Mouse (Mus musculus): ENCODE results near the gene Klhl5.
A peak's percentile ranks its signal among the peaks of the same experiment; 100 is the strongest.

The Klhl5 gene

GRCm38 (mm10) chr5:65100002-65100401, 7.3 kb upstream of the Klhl5 start:
- DNase-seq, result no peak

GRCm38 (mm10) chr5:65101209-65101608, 6.1 kb upstream of the Klhl5 start:
- DNase-seq, result no peak

- no peak for DNase-seq
Observed at GRCm38 (mm10) chr5:65101621-65102020, 5.7 kb upstream of the Klhl5 start.

GRCm38 (mm10) chr5:65102026-65102640, 5.2 kb upstream of the Klhl5 start:
- no peak for DNase-seq

GRCm38 (mm10) chr5:65102641-65103042, 4.7 kb upstream of the Klhl5 start:
- DNase-seq, result no peak

DNA sequence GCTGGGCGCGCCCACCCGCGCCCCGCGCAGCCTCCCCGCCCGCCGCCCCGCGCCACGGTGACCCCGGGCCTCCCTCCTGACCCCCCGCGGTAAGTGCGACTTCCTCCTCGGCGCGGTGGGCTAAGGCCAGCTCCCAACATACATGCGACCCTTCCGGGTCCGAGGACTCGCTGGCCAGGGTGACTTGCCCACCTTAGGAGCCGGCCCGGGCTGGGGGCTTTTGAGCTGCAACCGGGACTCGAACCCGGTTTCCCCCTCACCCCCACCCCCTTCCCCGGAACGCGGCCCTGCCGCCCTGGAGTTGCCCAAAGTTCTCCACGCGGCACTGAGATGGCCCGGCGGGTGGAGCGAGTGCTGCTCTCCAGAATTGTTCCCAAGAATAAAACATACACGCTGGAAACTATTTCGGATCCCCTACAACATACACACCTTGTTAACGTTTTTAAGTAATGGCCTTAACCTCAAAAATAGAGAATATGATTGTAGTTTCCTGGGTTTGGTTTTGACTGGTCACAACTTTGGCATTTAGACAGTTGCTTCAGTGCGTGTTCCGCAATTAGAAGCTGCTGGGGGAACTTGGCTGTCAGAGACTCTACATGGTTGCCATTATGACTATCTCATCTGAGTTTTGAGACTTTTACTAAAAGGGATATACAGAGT, 564 bp downstream of the Klhl5 start:
- peak in 1 of 2 experiments; percentile 34 for DNase-seq

DNA sequence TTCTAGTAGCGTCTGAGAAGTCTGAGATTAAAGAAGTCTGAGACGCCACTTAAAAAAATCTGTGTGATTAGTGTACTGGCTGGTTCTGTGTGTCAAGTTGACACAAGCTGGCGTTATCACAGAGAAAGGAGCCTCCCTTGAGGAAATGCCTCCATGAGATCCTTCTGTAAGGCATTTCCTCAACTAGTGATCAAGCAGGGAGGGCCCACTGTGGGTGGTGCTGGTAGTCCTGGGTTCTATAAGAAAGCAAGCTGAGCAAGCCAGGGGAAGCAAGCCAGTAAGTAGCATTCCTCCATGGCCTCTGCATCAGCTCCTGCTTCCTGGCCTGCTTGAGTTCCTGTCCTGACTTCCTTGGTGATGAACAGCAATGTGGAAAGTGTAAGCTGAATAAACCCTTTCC, 4.9 kb downstream of the Klhl5 start:
- peak in 1 of 2 experiments; percentile 24 for DNase-seq

- DNase-seq, result no peak
Observed at GRCm38 (mm10) chr5:65113323-65113722, 6.0 kb downstream of the Klhl5 start.

GRCm38 (mm10) chr5:65116789-65117188, 9.4 kb downstream of the Klhl5 start:
- no peak for DNase-seq

- no peak for DNase-seq
Observed at GRCm38 (mm10) chr5:65119495-65119894, 12.2 kb downstream of the Klhl5 start.

DNA sequence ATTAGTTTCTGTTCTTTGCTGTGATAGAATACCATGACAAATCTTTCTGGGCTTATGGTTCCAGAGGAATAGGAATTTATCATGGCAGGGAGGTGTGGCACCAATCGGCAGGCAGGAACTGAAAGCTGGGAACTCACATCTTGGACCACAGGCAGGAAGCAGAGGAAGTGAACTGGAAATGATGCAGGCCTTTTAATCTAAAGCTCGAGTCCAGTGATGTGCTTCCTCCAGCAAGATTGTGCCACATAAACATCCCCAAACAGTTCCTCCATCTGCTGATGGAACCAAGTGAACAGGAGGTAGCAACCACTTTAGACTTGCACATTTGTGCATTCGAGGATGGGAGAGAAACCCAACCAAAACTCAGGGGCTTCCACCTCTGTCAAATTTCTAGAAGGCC, 12.6 kb downstream of the Klhl5 start:
- no peak for DNase-seq

GRCm38 (mm10) chr5:65122616-65123015, 15.3 kb downstream of the Klhl5 start:
- DNase-seq, result no peak

DNA sequence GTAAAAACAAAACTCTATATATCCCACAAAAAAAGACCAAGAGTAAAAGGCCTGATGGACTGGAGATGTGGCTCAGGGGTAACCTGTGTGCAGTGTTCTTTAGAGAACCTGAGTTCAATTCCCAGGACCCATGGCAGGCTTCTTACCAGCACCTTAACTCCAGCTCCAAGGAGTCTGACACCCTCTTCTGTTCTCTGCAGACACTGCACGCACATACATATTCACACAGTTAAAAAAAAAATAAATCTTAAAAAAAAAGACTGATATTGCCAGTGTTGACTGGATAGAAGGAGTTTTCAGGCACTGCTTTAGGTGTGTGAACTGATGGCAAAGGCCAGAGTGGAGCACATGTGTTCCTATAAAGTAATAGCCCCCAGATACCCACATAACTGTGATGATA, 18.8 kb downstream of the Klhl5 start:
- no peak for DNase-seq

GRCm38 (mm10) chr5:65128481-65128880, 21.1 kb downstream of the Klhl5 start:
- DNase-seq, result no peak

GRCm38 (mm10) chr5:65130528-65131210, 23.3 kb downstream of the Klhl5 start:
- DNase-seq, result no peak

DNA sequence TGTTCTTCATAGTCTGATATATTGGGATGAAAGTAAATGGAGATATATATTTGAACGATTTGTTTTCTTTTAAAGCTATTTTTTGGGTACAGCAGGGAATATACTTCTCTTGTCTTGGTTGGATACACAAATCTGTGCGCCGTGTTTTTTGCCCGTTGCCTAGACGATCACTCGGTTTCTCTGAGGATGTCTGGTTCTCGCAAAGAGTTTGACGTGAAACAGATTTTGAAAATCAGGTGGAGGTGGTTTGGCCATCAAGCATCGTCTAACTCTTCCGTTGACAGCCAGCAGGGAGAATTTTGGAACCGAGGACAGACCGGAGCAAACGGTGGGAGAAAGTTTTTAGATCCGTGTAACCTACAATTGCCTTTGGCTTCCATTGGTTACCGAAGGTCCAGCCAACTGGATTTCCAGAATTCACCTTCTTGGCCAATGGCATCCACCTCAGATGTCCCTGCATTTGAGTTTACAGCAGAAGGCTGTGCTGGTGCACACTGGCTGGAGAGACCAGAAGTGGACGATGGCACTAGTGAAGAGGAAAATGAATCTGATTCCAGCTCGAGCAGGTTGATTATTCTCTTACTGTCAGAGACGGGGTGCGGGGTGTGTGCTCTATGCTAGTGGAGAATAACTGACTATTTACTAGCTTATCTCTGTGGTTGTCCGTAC, 24.0 kb downstream of the Klhl5 start:
- no peak for DNase-seq

DNA sequence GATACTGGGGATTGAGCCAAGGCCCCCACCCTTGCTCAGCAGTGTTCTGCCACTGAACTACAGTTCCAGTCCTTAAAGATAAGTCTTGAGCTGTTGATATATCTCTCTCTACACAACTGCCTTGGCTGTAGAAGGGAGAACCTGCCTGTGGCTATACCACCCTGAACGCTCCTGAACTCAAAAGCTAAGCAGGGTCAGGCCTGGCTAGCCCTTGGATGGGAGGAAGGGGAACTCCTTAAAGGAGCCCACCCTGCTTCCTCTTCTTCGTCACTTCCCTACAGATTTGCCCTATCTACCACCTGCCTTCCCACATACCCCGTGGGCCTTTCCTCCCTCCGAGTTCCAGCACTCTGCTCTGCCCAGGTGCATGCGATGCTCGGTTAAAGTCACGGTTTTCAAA, 28.8 kb downstream of the Klhl5 start:
- no peak for DNase-seq

GRCm38 (mm10) chr5:65137073-65137472, 29.7 kb downstream of the Klhl5 start:
- DNase-seq, result no peak

- no peak for DNase-seq
Observed at GRCm38 (mm10) chr5:65141242-65141641, 33.9 kb downstream of the Klhl5 start.

GRCm38 (mm10) chr5:65142247-65142646, 34.9 kb downstream of the Klhl5 start:
- DNase-seq, result no peak

DNA sequence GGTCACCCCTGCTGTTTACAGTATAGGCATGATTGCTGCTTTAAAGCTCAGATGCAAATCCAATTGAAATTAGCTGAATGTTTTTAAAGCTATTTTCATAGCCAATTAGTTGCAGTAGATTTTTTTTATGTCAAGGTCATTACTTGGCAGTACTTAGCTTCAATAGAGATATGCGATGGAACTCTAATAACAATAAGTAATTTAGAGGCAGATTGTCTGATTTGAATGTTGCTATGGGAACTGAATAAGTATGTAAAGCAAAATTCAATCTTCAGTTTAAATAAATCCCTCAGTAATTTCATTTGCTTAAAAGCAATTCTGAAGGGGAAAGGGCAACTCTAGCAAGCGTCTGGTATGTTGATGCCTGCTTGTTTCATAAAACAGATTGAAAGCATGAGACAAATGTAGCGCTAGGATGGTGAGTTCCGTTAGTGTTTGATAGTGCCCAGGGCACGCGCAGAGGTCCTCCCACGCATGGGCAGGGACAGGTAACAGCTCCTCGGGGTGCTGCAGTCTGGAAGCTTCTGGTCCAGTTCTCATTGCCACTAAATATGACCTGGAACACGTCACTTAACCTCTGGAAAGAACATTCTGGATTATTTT, 38.3 kb downstream of the Klhl5 start:
- DNase-seq, result no peak

- no peak for DNase-seq
Observed at GRCm38 (mm10) chr5:65146749-65147148, 39.4 kb downstream of the Klhl5 start.

GRCm38 (mm10) chr5:65149706-65150105, 42.4 kb downstream of the Klhl5 start:
- DNase-seq, result peak; percentile 23 to 27

Data from kidney, adult 8-10 months (tissue).